ENCODE assay signal across 21 mouse cellular contexts in the genomic region with DNA sequence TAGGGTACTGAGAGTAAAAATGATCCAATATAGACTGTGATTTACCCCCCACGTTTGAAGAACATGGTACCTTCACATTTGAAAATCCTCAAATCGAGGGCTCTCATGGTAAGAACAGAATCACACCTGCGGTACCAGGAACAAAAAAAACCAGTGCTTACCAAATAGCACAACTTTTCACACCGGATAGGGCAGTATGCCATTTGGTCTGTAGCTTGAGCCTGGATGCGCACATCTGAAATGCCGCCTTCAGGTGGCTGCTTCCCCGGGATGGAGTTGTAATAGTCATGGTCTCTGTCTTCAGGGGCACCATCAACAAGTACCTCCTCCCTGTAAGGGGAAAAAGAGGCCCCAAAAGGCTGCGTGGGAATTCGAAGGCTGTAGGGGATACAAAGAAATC. TPM values are rescaled to one million over a fixed set of nuclear protein-coding genes. Genes with fewer than 3 reads are reported as not detected.
DNase-seq lines count a peak whose midpoint lies in the region; ATAC-seq and TF ChIP-seq lines count a peak whose summit lies in the region.
"Had no signal": no experiment of that assay in that cellular context is flagged by ENCODE, and none has a peak within 500 bp of the region (broad histone marks: within the 10 kb centered on the region; RNA-seq: fewer than 3 reads in every experiment).

No protein-coding gene starts in this region.

- no peak overlapping the region for H3K4me2 ChIP-seq in forebrain, embryonic 11.5 days (ENCODE audit: low read depth, low read length, severe bottlenecking)
- H3K4me2 ChIP-seq in forebrain, postnatal 0 days (ENCODE audit: low read depth) = no peak overlapping the region
- H3K4me2 ChIP-seq in midbrain, embryonic 11.5 days = no peak overlapping the region
- no peak overlapping the region for H3K4me2 ChIP-seq in embryonic facial prominence, embryonic 15.5 days (replicated peaks)
- H3K4me2 ChIP-seq: embryonic facial prominence, embryonic 12.5 days; forebrain, embryonic 13.5 days; forebrain, embryonic 15.5 days had no signal

- no peaks in the 10 kb centered on the region for H3K27me3 ChIP-seq in forebrain, embryonic 11.5 days (ENCODE audit: control insufficient read depth, insufficient read depth, low read length)
- H3K27me3 ChIP-seq in forebrain, postnatal 0 days (ENCODE audit: insufficient read depth, low read length) = no peaks in the 10 kb centered on the region
- no peaks in the 10 kb centered on the region for H3K27me3 ChIP-seq in midbrain, embryonic 11.5 days (ENCODE audit: control insufficient read depth, insufficient read depth, low read length)
- peaks cover under 1% of the 10 kb centered on the region; the same call in 1 of the 2 replicates for H3K27me3 ChIP-seq in midbrain, embryonic 10.5 days (ENCODE audit: low read depth, poor library complexity, severe bottlenecking)
- no peaks in the 10 kb centered on the region for H3K27me3 ChIP-seq in embryonic facial prominence, embryonic 15.5 days
- H3K27me3 ChIP-seq: embryonic facial prominence, embryonic 12.5 days; forebrain, embryonic 13.5 days; forebrain, embryonic 15.5 days had no signal

- no peak overlapping the region for H3K9ac ChIP-seq in forebrain, embryonic 11.5 days (ENCODE audit: low read length)
- H3K9ac ChIP-seq in forebrain, postnatal 0 days = no peak overlapping the region
- no peak overlapping the region for H3K9ac ChIP-seq in midbrain, embryonic 11.5 days (ENCODE audit: low read length)
- no peak overlapping the region for H3K9ac ChIP-seq in embryonic facial prominence, embryonic 15.5 days
- H3K9ac ChIP-seq: embryonic facial prominence, embryonic 12.5 days; forebrain, embryonic 13.5 days; forebrain, embryonic 15.5 days had no signal

- H3K4me3 ChIP-seq in forebrain, embryonic 11.5 days (ENCODE audit: low read depth, low read length) = no peak overlapping the region
- no peak overlapping the region for H3K4me3 ChIP-seq in forebrain, postnatal 0 days (ENCODE audit: low read depth, low read length)
- H3K4me3 ChIP-seq in midbrain, embryonic 11.5 days (ENCODE audit: low read depth, low read length) = no peak overlapping the region
- H3K4me3 ChIP-seq in midbrain, embryonic 10.5 days = no peak overlapping the region
- no peak overlapping the region for H3K4me3 ChIP-seq in embryonic facial prominence, embryonic 15.5 days (replicated peaks)
- H3K4me3 ChIP-seq: embryonic facial prominence, embryonic 12.5 days; erythroblast, embryonic 14.5 days; forebrain, embryonic 10.5 days; forebrain, embryonic 13.5 days; forebrain, embryonic 15.5 days had no signal

- no peak for TF ChIP-seq CTCF in forebrain, postnatal 0 days (IDR thresholded peaks at IDR 0.05; ENCODE audit: low read depth)

- DNase-seq in forebrain, embryonic 11.5 days (ENCODE audit: low spot score) = peak; percentile 20
- DNase-seq in forebrain, postnatal 0 days = no peak
- DNase-seq in midbrain, embryonic 11.5 days (ENCODE audit: low spot score, missing footprints) = peak; percentile 60
- DNase-seq in midbrain, embryonic 10.5 days (ENCODE audit: low spot score) = no peak
- no peak for DNase-seq in urinary bladder, postnatal 25 days (ENCODE audit: low spot score)
- DNase-seq: adrenal gland, adult 2 months; adrenal gland, postnatal 10 days; adrenal gland, postnatal 25 days; cerebellum, adult 11 months; cerebellum, adult 18-20 months; cerebellum, adult 8-10 months; cerebellum, adult 9-11 months; cerebellum, postnatal 14 days; cerebellum, postnatal 36 days; embryo, embryonic 11 days had no signal

- H3K27ac ChIP-seq in forebrain, embryonic 11.5 days (ENCODE audit: low read depth, low read length) = no peak overlapping the region
- H3K27ac ChIP-seq in forebrain, postnatal 0 days (ENCODE audit: low read depth, low read length) = no peak overlapping the region
- no peak overlapping the region for H3K27ac ChIP-seq in midbrain, embryonic 11.5 days (ENCODE audit: low read depth, low read length)
- no peak overlapping the region for H3K27ac ChIP-seq in midbrain, embryonic 10.5 days (replicated peaks)
- peak overlapping the region; percentile 65 for H3K27ac ChIP-seq in embryonic facial prominence, embryonic 15.5 days (replicated peaks)
- H3K27ac ChIP-seq: embryonic facial prominence, embryonic 12.5 days; forebrain, embryonic 10.5 days; forebrain, embryonic 13.5 days; forebrain, embryonic 15.5 days had no signal

- H3K4me1 ChIP-seq in forebrain, embryonic 11.5 days (replicated peaks; ENCODE audit: control insufficient read depth, insufficient read depth, low read length) = 0 out of 2 replicates have a peak, but pooled peaks cover 1% of the 10 kb centered on the region
- no peaks in the 10 kb centered on the region for H3K4me1 ChIP-seq in forebrain, postnatal 0 days (ENCODE audit: insufficient read depth)
- H3K4me1 ChIP-seq in midbrain, embryonic 11.5 days (ENCODE audit: control insufficient read depth, insufficient read depth, low read length) = no peaks in the 10 kb centered on the region
- H3K4me1 ChIP-seq in midbrain, embryonic 10.5 days = peaks cover 7% of the 10 kb centered on the region
- peaks cover 15% of the 10 kb centered on the region for H3K4me1 ChIP-seq in embryonic facial prominence, embryonic 15.5 days
- H3K4me1 ChIP-seq: forebrain, embryonic 15.5 days had no signal

- WGBS in forebrain, embryonic 11.5 days = 92% methylated on average over 9 of the region's 9 CpGs
- WGBS in forebrain, postnatal 0 days = 93% methylated on average over 9 of the region's 9 CpGs
- 89% methylated on average over 9 of the region's 9 CpGs for WGBS in midbrain, embryonic 11.5 days
- 91% methylated on average over 9 of the region's 9 CpGs for WGBS in midbrain, embryonic 10.5 days
- WGBS in embryonic facial prominence, embryonic 15.5 days = 78% methylated on average over 9 of the region's 9 CpGs

- H3K9me3 ChIP-seq in forebrain, embryonic 11.5 days (ENCODE audit: control insufficient read depth, low read length) = no peaks in the 10 kb centered on the region
- H3K9me3 ChIP-seq in forebrain, postnatal 0 days (ENCODE audit: low read length) = no peaks in the 10 kb centered on the region
- H3K9me3 ChIP-seq in midbrain, embryonic 11.5 days (ENCODE audit: control insufficient read depth, low read length) = no peaks in the 10 kb centered on the region
- no peaks in the 10 kb centered on the region for H3K9me3 ChIP-seq in midbrain, embryonic 10.5 days (replicated peaks)
- H3K9me3 ChIP-seq in embryonic facial prominence, embryonic 15.5 days (replicated peaks) = no peaks in the 10 kb centered on the region
- H3K9me3 ChIP-seq: embryonic facial prominence, embryonic 12.5 days; forebrain, embryonic 10.5 days; forebrain, embryonic 13.5 days; forebrain, embryonic 15.5 days had no signal

- no peak for ATAC-seq in forebrain, embryonic 11.5 days (replicated peaks; ENCODE audit: low FRiP score)
- ATAC-seq in forebrain, postnatal 0 days = no peak
- ATAC-seq in midbrain, embryonic 11.5 days (ENCODE audit: low FRiP score) = no peak
- no peak for ATAC-seq in embryonic facial prominence, embryonic 15.5 days (ENCODE audit: insufficient number of reproducible peaks, low FRiP score, low TSS enrichment, low read depth)
- ATAC-seq: forebrain, embryonic 13.5 days; forebrain, embryonic 15.5 days had no signal

- H3K36me3 ChIP-seq in forebrain, embryonic 11.5 days (ENCODE audit: control insufficient read depth, insufficient read depth, low read length) = no peaks in the 10 kb centered on the region
- H3K36me3 ChIP-seq in forebrain, postnatal 0 days (ENCODE audit: insufficient read depth) = no peaks in the 10 kb centered on the region
- H3K36me3 ChIP-seq in midbrain, embryonic 11.5 days (ENCODE audit: control insufficient read depth, insufficient read depth, low read length) = no peaks in the 10 kb centered on the region
- no peaks in the 10 kb centered on the region for H3K36me3 ChIP-seq in midbrain, embryonic 10.5 days
- H3K36me3 ChIP-seq in embryonic facial prominence, embryonic 15.5 days = no peaks in the 10 kb centered on the region
- H3K36me3 ChIP-seq: embryonic facial prominence, embryonic 12.5 days; forebrain, embryonic 10.5 days; forebrain, embryonic 15.5 days had no signal

RNA-seq across cellular contexts. Expression of gene Eid1, which starts 17.5 kb away (rescaled TPM):
- 252 TPM in 2 replicates for polyA plus RNA-seq in forebrain, embryonic 11.5 days (2014; fragmentation: Nextera tagmentation; extraction: Ambion mirVana)
- total RNA-seq in forebrain, postnatal 0 days (2014; rRNA removed) = 575 and 636 TPM in 2 replicates
- 454 and 459 TPM in 2 replicates for polyA plus RNA-seq in forebrain, postnatal 0 days (2015; fragmentation: Nextera tagmentation; extraction: Ambion mirVana)
- polyA plus RNA-seq in midbrain, embryonic 11.5 days (2014; fragmentation: Nextera tagmentation; extraction: Ambion mirVana) = 281 and 308 TPM in 2 replicates
- polyA plus RNA-seq in midbrain, embryonic 10.5 days (2016; fragmentation: Nextera tagmentation; extraction: Ambion mirVana) = 125 and 148 TPM in 2 replicates
- polyA plus RNA-seq in embryonic facial prominence, embryonic 15.5 days (2015; fragmentation: Nextera tagmentation; extraction: Ambion mirVana) = 227 and 241 TPM in 2 replicates

RNA-seq across cellular contexts. Expression of gene Cep152, which starts 30.5 kb away (rescaled TPM):
- 12.8 and 13.1 TPM in 2 replicates for polyA plus RNA-seq in forebrain, embryonic 11.5 days (2014; fragmentation: Nextera tagmentation; extraction: Ambion mirVana)
- 2.2 and 2.4 TPM in 2 replicates for total RNA-seq in forebrain, postnatal 0 days (2014; rRNA removed)
- polyA plus RNA-seq in forebrain, postnatal 0 days (2015; fragmentation: Nextera tagmentation; extraction: Ambion mirVana) = 0.92 and 1.4 TPM in 2 replicates
- 7.3 and 8.2 TPM in 2 replicates for polyA plus RNA-seq in midbrain, embryonic 11.5 days (2014; fragmentation: Nextera tagmentation; extraction: Ambion mirVana)
- 9.8 and 10.2 TPM in 2 replicates for polyA plus RNA-seq in midbrain, embryonic 10.5 days (2016; fragmentation: Nextera tagmentation; extraction: Ambion mirVana)
- polyA plus RNA-seq in embryonic facial prominence, embryonic 15.5 days (2015; fragmentation: Nextera tagmentation; extraction: Ambion mirVana) = 7.3 and 8.3 TPM in 2 replicates

Comparison
In these comparisons a context has a peak if more than half of its experiments do, and no peak if none do; other contexts are left out.
1. DNase-seq: peak in forebrain, embryonic 11.5 days (single experiment) and midbrain, embryonic 11.5 days (single experiment); none in forebrain, postnatal 0 days (single experiment), midbrain, embryonic 10.5 days (single experiment) and urinary bladder, postnatal 25 days (single experiment).